Mouse (Mus musculus): ENCODE measurements around the gene Rbmx2.

Gene Rbmx2
- long read RNA-seq, experiment 1, partial matches to known transcripts = 5 of 5 reads
- long read RNA-seq, experiment 1, other reads (novel, unspliced or antisense) = 0 of 5 reads
- long read RNA-seq, experiment 2, partial matches to known transcripts = 12 of 12 reads
- long read RNA-seq, experiment 2, other reads (novel, unspliced or antisense) = 0 of 12 reads

DNA sequence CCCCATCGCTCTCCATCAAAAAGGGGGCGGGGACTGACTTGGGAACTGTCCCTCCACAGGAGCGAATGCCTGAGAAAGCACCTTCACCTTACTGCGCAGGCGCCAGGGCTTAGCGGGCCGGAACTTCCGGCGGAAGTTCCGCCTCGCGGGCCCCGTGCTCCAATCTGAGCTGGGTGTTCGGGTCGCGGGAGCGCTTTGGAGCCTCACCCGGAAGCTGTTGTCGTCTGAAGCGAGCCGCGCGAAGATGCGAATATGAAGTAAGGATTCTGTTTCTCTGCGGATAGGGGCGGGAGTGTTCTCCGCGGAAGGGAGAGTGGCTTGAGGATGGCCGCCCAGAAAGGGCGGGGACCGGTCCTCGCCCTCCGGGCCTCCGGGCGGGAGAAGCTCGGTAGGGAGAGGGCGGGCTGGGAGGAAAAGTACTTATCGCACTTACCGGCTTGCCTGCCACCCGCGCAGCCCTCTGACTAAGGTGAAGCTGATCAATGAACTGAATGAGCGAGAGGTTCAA, at the start of gene Rbmx2:
Rbmx2 (plus strand) TSS at position 141 of the 508 bp plus-strand sequence.
- intact Hi-C loops (cut with DNase I) = loop anchor here (10.0 kb wide), 2 partner anchors 70 to 610 kb away; partner anchors contain the start of gene Slc25a14

DNA sequence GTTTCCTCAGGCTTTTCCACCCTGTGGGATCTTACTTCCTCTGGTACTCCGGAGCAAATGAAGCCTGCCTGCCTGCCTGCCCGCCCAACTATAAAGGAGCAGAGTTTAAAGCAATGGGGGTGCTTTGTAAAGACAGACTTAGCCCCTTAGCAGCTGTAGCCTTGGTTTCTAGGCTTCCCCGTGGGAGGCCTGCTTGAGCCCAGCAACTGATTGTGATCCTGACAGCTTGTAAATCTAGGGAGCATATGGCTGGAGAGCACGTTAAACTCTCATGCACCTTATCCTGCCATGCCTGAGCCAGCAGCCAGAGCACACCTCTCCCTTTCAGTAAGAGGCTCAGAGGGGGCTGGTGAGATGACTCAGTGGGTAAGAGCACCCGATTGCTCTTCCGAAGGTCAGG, 28.0 kb upstream of the Rbmx2 start:
- intact Hi-C loops (cut with DNase I) = no loop called here

DNA sequence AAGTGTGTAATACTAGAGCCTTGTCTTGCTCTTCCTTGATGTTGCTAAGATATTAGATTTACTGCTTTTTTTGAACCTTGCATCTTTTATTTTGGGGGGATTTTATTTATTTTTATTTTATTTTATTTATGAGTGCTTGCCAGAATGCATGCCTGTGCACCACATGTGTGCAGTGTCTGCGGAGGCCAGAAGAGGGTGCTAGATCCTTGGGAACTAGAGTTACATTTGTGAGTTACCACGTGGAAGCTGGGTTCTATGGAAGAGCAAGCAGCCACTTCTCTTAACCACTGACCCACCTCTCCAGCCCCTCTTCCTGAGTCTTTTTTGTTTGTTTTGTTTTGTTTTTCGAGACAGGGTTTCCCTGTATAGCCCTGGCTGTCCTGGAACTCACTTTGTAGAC, 25.2 kb upstream of the Rbmx2 start:
- intact Hi-C loops (cut with DNase I) = no loop called here

DNA sequence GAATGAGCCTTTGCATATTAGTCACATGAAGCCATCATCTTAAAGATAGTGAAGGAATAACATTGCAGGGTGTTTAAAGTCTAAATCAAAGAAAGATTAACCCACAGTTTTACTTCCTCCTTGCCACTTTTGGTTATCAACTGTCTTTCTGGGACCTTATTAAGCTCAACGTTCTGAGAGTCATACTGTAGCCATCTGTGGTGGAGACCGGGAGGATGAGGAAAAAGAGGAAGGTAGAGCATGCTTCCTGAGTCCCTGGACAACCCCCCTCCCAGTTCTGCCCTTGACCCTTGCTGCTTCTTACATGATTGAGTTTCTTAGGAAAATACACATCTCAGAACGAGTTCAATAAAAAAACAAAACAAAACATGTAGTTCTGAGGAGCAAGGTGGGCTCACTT, 23.1 kb upstream of the Rbmx2 start:
- intact Hi-C loops (cut with DNase I) = no loop called here

DNA sequence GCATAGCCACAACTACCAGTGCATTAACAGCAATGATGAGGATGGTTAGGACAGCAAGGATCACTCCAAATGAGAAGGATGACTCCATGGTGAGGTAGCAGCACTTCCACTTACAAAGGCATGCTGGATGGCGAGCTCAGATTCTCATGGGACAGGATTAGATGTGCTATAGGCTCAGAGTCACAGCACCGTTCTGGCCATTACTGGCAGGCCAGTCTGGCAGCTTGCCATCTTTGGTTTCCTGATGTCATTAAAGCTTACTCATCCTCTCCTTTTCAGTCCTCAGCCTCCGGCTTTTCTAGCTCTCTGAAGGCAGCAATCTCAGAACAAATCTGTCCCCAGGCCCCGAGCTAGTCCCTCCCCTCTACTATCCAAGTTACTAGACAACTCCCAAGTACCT, 20.6 kb upstream of the Rbmx2 start, which contains the start of gene Gpr119:
Gpr119 (minus strand) TSS at position 308 of the 400 bp plus-strand sequence.
- intact Hi-C loops (cut with DNase I) = no loop called here

DNA sequence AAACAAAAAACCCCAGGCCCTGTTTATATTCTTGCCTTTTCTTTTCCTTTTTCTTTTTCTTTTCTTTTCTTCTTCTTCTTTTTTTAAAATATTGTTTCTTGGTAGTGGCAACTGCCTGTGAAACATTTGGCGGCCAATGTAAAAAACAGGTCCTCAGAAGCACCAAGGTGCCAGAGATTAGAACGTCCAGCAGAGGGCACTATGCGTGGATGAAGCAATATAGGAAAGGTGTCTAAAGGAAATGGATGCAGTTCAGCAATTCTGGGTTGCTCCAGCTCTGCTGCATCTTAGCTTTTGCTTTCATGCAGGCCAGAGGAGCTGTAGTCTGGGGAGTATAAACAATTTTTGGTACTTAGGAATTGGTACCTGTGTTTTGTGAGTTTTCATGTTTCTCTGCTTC, 11.4 kb upstream of the Rbmx2 start:
- intact Hi-C loops (cut with DNase I) = no loop called here

DNA sequence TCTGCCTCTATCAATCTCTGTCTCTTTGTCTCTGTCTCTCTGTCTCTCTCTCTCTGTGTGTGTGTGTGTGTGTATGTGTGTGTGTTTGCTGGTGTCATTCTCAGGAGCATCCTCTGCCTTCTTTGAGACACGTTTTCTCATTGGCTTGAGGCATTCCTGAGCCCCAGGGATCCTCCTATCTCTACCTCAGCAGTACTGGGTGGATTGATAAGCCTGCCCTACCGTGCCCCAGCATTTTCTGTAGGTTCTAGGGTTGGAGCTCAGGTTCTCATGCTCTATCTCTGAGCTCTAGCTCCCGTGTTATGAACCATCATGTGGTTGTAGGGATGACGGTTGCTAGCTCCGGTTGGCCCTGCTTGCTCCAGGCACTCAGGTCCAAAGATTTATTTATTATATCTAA, 10.9 kb upstream of the Rbmx2 start:
- intact Hi-C loops (cut with DNase I) = no loop called here

DNA sequence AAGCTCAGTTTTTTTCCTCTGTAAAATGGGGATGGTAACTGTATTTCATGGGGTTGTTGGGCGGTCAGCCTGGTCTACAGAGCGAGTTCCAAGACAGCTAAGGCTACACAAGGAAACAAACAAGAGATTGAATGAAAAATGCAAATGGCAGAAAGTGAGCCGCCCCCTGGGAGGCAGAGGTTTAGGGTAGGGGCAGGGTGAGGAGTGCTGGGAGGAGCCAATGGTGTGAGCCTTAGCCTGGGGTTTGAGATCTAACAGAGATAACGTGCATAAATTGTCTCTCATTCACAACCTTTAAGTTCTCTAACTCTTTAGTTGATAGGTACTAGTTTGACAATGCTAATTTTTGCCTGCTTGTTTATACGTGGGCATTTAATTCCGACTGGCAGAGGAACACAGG, 344 bp upstream of the Rbmx2 start:
- intact Hi-C loops (cut with DNase I) = loop anchor here (10.0 kb wide), 2 partner anchors 70 to 610 kb away; partner anchors contain the start of gene Slc25a14

DNA sequence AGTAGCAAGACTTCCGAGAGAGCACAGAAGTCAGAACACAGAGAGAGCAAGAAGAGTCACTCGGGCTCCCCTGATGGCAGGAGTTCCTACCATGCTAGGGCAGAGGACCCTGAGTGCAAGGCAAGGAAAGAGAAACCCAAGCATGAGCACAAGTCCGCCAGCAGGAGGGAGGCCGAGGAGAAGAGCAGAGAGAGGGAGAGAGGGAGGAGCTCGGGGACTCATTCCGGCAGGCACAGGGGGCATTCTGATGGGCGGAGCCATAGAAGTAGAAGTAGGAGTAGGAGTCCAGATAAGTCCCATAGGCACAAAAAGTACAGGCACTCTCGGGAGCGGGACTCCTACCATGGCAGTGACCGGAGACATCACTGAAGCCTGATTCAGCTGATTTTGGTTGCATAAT, 14.9 kb downstream of the Rbmx2 start:
- intact Hi-C loops (cut with DNase I) = no loop called here

DNA sequence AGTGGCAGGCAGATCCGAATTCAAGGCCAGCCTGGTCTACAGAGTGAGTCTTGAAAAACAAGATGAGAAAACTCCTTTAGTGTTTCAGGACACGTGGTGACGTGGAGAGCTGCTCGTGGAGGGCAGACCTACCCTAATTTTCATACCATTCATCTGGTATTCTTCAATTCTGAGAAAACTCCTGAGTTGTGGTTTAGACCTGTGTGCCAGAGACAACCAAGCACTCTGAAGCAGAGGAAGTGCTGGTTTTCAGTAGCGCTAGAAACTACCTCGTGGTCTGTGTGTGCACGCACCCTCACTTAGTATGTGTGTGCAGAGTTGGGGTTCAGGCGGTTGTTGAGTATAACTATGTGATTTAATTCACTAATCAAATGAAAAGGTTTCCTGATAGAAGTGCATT, 18.0 kb downstream of the Rbmx2 start:
- intact Hi-C loops (cut with DNase I) = no loop called here

DNA sequence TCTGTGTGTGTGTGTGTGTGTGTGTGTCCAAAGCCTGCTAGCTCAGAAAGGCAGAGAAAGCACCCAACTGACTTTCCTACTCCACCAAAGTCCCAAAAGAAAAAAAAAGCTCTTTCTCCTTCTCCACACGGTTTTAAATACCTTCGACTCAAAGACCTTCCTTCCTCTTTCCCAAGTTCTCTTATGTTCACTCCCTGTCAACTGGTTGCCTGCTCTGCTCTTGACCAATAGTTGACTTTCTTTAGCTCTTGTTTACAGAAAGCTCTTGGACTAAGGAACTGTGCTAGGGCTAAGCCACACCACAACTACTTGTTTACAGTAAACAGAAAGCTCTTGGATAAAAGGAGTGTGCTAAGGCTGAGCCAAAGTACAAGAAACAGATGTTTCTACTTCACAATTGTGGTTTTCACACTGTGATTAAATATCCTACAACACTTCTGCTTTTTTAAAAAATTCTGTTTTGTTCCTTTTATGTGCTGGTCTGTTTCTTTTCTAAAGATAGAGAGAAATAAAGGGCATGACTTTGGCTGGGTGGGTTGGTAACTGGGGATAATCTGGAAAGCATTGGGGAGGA, 60.0 kb downstream of the Rbmx2 start:
- intact Hi-C loops (cut with DNase I) = no loop called here

Data from adrenal gland (tissue).